Mouse (Mus musculus): ENCODE measurements at regions not wholly inside any gene's neighbourhood (a gene's known extent, or its start where the extent isn't known, plus 50 kb on each side); places are given as distances from the start of the nearest gene placed in this dataset.

GRCm38 (mm10) chr17:87571345-87571932 is 64.3 kb upstream of the Epcam start:
- TF ChIP-seq ZNF384 (IDR thresholded peaks at IDR 0.05; ENCODE audit: low read depth, low read length) = 0 out of 2 replicates have a peak, but pooled peaks have one; percentile 14
- TF ChIP-seq ZC3H11A (IDR thresholded peaks at IDR 0.05; ENCODE audit: borderline replicate concordance, low read depth, low read length) = peak; percentile 100
- TF ChIP-seq CHD2 (IDR thresholded peaks at IDR 0.05; ENCODE audit: low read depth, low read length) = no peak

All from ES-E14 (cell line).